Mouse (Mus musculus) spleen, postnatal 10 days (tissue): ENCODE results near the gene Optn.

Experiments
- DNase-seq, 2 experiments: peaks; one replicate each; pipeline ENCODE4 v3.0.0; 2021 to 2022; ENCODE audit warnings: low spot score in 2 of 2

Gene Optn

GRCm38 (mm10) chr2:4986798-4987197, 77.1 kb downstream of the Optn start:
- no peak for DNase-seq

- no peak for DNase-seq
These were observed 78.9 kb downstream of the Optn start for GRCm38 (mm10) chr2:4985000-4985399.

- no peak for DNase-seq
These were observed 79.9 kb downstream of the Optn start for GRCm38 (mm10) chr2:4983987-4984386.

- DNase-seq: no peak
These were observed 85.8 kb downstream of the Optn start for GRCm38 (mm10) chr2:4978091-4978490.

GRCm38 (mm10) chr2:4975807-4976206, 88.0 kb downstream of the Optn start, which contains the start of gene Ucma:
Ucma (plus strand) TSS chr2:4976122.
- no peak for DNase-seq
